Mouse (Mus musculus): ENCODE measurements around the gene Hoxc11.

- TF ChIP-seq CTCF (conservative IDR thresholded peaks at IDR 0.05 in 1 of 2, IDR thresholded peaks at IDR 0.05 in 1 of 2; ENCODE audit: low read depth in 2 of 2, low read length in 2 of 2), result no peak
- TF ChIP-seq POLR2A (IDR thresholded peaks at IDR 0.05; ENCODE audit: low read depth, low read length), result no peak
- TF ChIP-seq USF1 (IDR thresholded peaks at IDR 0.05; ENCODE audit: low read depth, low read length), result no peak
- TF ChIP-seq NELFE (IDR thresholded peaks at IDR 0.05; ENCODE audit: low read depth, low read length), result no peak
- no peak for TF ChIP-seq EP300 (IDR thresholded peaks at IDR 0.05; ENCODE audit: low read length)
- no peak for TF ChIP-seq MAX (IDR thresholded peaks at IDR 0.05; ENCODE audit: low read length)
- no peak for TF ChIP-seq MAFK (IDR thresholded peaks at IDR 0.05; ENCODE audit: insufficient replicate concordance, low read length)
- TF ChIP-seq SIN3A (IDR thresholded peaks at IDR 0.05; ENCODE audit: low read length), result no peak
These were observed 35.5 kb upstream of the Hoxc11 start for GRCm38 (mm10) chr15:102918611-102919265.
